Mouse (Mus musculus): ENCODE data around the gene Cyp4x1. TPM values are rescaled to one million over a fixed set of nuclear protein-coding genes. Genes with fewer than 3 reads are reported as not detected.

Cyp4x1 gene
- polyA plus RNA-seq, 2 experiments from 2014 or later: not detected

DNA sequence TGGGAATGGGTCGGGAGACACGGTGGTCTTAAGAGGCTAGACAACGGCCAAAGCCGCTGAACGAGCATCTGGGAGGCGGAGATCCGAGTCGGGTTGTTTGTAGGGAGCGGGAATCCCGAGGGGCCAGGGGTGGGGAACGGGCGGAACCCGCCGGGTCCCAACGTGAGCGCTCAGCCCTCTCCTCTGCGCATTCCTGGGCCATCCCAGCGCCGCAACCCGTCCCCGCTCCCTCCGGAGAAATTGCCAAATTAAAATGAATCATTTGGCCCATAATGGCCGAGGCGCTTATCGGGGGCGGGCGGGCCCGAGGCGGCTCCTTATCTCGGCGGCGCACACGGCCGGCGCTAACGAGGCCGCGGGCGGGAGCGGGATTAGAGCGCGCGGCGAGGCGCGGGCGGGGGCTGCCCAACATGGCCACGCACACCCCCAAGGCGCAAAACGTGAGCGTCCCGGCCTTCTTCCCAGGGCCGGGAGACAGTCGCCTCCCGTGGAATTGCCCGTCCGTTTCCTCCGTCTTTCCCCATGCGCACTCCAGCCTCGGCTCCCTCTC is 77.6 kb downstream of the Cyp4x1 start, which contains the start of gene Tal1:
Gene Tal1, plus strand, starts transcription at position 56 of the 550 bp plus-strand sequence.
- ATAC-seq: no peak

Other genes with a start within 250 kb of the Cyp4x1 start
- under 1 TPM in 1 of 2 experiments, not detected in 1; 0.17 TPM for gene Foxd2, start 225.4 kb downstream of the Cyp4x1 start, polyA plus RNA-seq (2017; shearing (Covaris generic))
- not detected for gene Foxe3, start 208.3 kb downstream of the Cyp4x1 start, polyA plus RNA-seq (2017; shearing (Covaris generic))
- gene Cmpk1, start 147.0 kb downstream of the Cyp4x1 start, polyA plus RNA-seq (2017; shearing (Covaris generic)): 10 to 100 TPM; 81.9 to 83.6 TPM
- gene Stil, start 134.1 kb downstream of the Cyp4x1 start, polyA plus RNA-seq (2017; shearing (Covaris generic)): 1 to 10 TPM; 6.0 to 6.7 TPM
- gene Tal1, start 77.9 kb downstream of the Cyp4x1 start, polyA plus RNA-seq (2017; shearing (Covaris generic)): not detected
- gene Pdzk1ip1, start 45.6 kb downstream of the Cyp4x1 start, polyA plus RNA-seq (2017; shearing (Covaris generic)): 10 to 100 TPM; 31.4 to 40.8 TPM
- not detected for gene Cyp4a29, start 107.8 kb upstream of the Cyp4x1 start, polyA plus RNA-seq (2017; shearing (Covaris generic))
- gene Cyp4a12a, start 164.8 kb upstream of the Cyp4x1 start, polyA plus RNA-seq (2017; shearing (Covaris generic)): not detected